Mouse (Mus musculus) heart, embryonic 15.5 days (tissue): ENCODE measurements around the gene Xylb. TPM values are rescaled to one million over a fixed set of nuclear protein-coding genes. Genes with fewer than 3 reads are reported as not detected.

Experiments
- ATAC-seq: fragments of 200-750 bp; cut with Nextera tagmentation; replicated peaks from 2 replicates; pipeline ENCODE4 v1.8.0; 2017; ENCODE audit warnings: low read depth, moderate TSS enrichment; ENCODE audit not compliant: insufficient number of reproducible peaks, insufficient read depth, low FRiP score
- H3K27ac ChIP-seq: fragments of 300-500 bp; sonication (generic); 2 replicates; pipeline ENCODE4 v1.5.1; 2015; ENCODE audit warnings: mild to moderate bottlenecking, inconsistent platforms
- H3K27me3 ChIP-seq: fragments of 300-500 bp; sonication (generic); 2 replicates; pipeline ENCODE4 v1.6.1; 2015; ENCODE audit warnings: inconsistent platforms
- H3K36me3 ChIP-seq: fragments of 300-500 bp; sonication (generic); 2 replicates; pipeline ENCODE4 v1.6.1; 2015; ENCODE audit warnings: mild to moderate bottlenecking, inconsistent platforms
- H3K4me1 ChIP-seq: fragments of 300-500 bp; sonication (generic); replicated peaks from 2 replicates; pipeline ENCODE4 v1.6.1; 2015; ENCODE audit warnings: inconsistent platforms
- H3K4me2 ChIP-seq: fragments of 300-500 bp; sonication (generic); 2 replicates; pipeline ENCODE4 v1.6.1; 2015; ENCODE audit warnings: inconsistent platforms, mild to moderate bottlenecking, moderate library complexity
- H3K4me3 ChIP-seq: fragments of 300-500 bp; sonication (generic); 2 replicates; pipeline ENCODE4 v1.5.1; 2015; ENCODE audit warnings: mild to moderate bottlenecking, inconsistent platforms
- H3K9ac ChIP-seq: fragments of 300-500 bp; sonication (generic); 2 replicates; pipeline ENCODE4 v1.6.1; 2015; ENCODE audit warnings: mild to moderate bottlenecking, inconsistent platforms
- H3K9me3 ChIP-seq: fragments of 300-500 bp; sonication (generic); replicated peaks from 2 replicates; pipeline ENCODE4 v1.6.1; 2016; ENCODE audit warnings: inconsistent platforms
- WGBS: fragments of 180-500 bp; shearing (Covaris S2); methylation state at CpG from one replicate; pipeline ENCODE4 v1.1.7; 2015; ENCODE audit warnings: mixed read lengths; 5-methylcytosine and 5-hydroxymethylcytosine counted together
- polyA plus RNA-seq: library from polyadenylated mRNA; unstranded; fragments of >200 nt; fragmentation: Nextera tagmentation; extraction: Ambion mirVana; gene quantifications from 2 replicates; pipeline ENCODE4 v1.2.1, GENCODE M21; 2015

The Xylb gene
- polyA plus RNA-seq, 1 experiment from 2014 or later = 1.1 TPM

GRCm38 (mm10) chr9:119435855-119436254 is 78.7 kb downstream of the Xylb start:
- no peak overlapping the region for H3K4me3 ChIP-seq
- H3K27me3 ChIP-seq = no peaks in the 10 kb centered on the region
- no peaks in the 10 kb centered on the region for H3K9me3 ChIP-seq
- H3K27ac ChIP-seq = no peak overlapping the region
- ATAC-seq = no peak
- WGBS = 71% methylated on average over 2 of the region's 2 CpGs
- H3K36me3 ChIP-seq = peaks cover 30% of the 10 kb centered on the region
- H3K4me1 ChIP-seq = no peaks in the 10 kb centered on the region
- H3K4me2 ChIP-seq = no peak overlapping the region
- H3K9ac ChIP-seq = no peak overlapping the region

GRCm38 (mm10) chr9:119438065-119438464 is 80.9 kb downstream of the Xylb start:
- H3K4me1 ChIP-seq = no peaks in the 10 kb centered on the region
- H3K9ac ChIP-seq = no peak overlapping the region
- no peaks in the 10 kb centered on the region for H3K27me3 ChIP-seq
- WGBS = 89% methylated on average over 12 of the region's 12 CpGs
- H3K4me2 ChIP-seq = no peak overlapping the region
- H3K4me3 ChIP-seq = no peak overlapping the region
- H3K27ac ChIP-seq = no peak overlapping the region
- no peaks in the 10 kb centered on the region for H3K9me3 ChIP-seq
- ATAC-seq = no peak
- peaks cover 15% of the 10 kb centered on the region for H3K36me3 ChIP-seq

- Histone ChIP-seq H3K27ac (no peak overlapping the region), H3K9ac (no peak overlapping the region), H3K9me3 (no peaks in the 10 kb centered on the region), H3K4me1 (no peaks in the 10 kb centered on the region), H3K4me3 (no peak overlapping the region), H3K36me3 (peaks cover 13% of the 10 kb centered on the region; the same call in 1 of the 2 replicates), H3K27me3 (no peaks in the 10 kb centered on the region), H3K4me2 (no peak overlapping the region)
- WGBS = 82% methylated on average over 9 of the region's 9 CpGs
- ATAC-seq = no peak
These were observed 81.4 kb downstream of the Xylb start for GRCm38 (mm10) chr9:119438498-119439000.

Other genes starting within 250 kb of the Xylb start
- gene Acaa1b, start 200.3 kb upstream of the Xylb start, polyA plus RNA-seq = 0.62 and 3.0 TPM in 2 replicates
- not detected in 2 replicates for gene Gm47289, start 198.2 kb upstream of the Xylb start, polyA plus RNA-seq
- not detected in 2 replicates for gene Slc22a13, start 148.3 kb upstream of the Xylb start, polyA plus RNA-seq
- gene Oxsr1, start 35.0 kb upstream of the Xylb start, polyA plus RNA-seq = 6.7 and 8.6 TPM in 2 replicates
- gene Acaa1a, start 17.7 kb upstream of the Xylb start, polyA plus RNA-seq = 81.5 and 100 TPM in 2 replicates
- gene Myd88, start 16.0 kb upstream of the Xylb start, polyA plus RNA-seq = 14.9 and 20.0 TPM in 2 replicates
- gene Slc22a14, start 8.2 kb downstream of the Xylb start, polyA plus RNA-seq = 0.11 and 0.25 TPM in 2 replicates
- 9.5 and 12.6 TPM in 2 replicates for gene Acvr2b, start 44.7 kb downstream of the Xylb start, polyA plus RNA-seq
- 9.7 and 12.0 TPM in 2 replicates for gene Exog, start 87.6 kb downstream of the Xylb start, polyA plus RNA-seq
- gene Scn5a, start 221.6 kb downstream of the Xylb start, polyA plus RNA-seq = 7.0 and 9.0 TPM in 2 replicates